Comparison of ENCODE assay signal across 17 mouse cellular contexts in genomic region chr2:70083444-70084020, GRCm38 (mm10). TPM values are rescaled to one million over a fixed set of nuclear protein-coding genes. Genes with fewer than 3 reads are reported as not detected.
DNase-seq lines count a peak whose midpoint lies in the region; ATAC-seq and TF ChIP-seq lines count a peak whose summit lies in the region.
"Had no signal": no experiment of that assay in that cellular context is flagged by ENCODE, and none has a peak within 500 bp of the region (broad histone marks: within the 10 kb centered on the region; RNA-seq: fewer than 3 reads in every experiment).

No protein-coding gene starts in this region.

- H3K9me3 ChIP-seq in heart, embryonic 15.5 days (replicated peaks) = no peaks in the 10 kb centered on the region
- no peaks in the 10 kb centered on the region for H3K9me3 ChIP-seq in heart, postnatal 0 days (replicated peaks; ENCODE audit: control insufficient read depth, low read length)
- H3K9me3 ChIP-seq in lung, postnatal 0 days (ENCODE audit: low read length) = no peaks in the 10 kb centered on the region
- H3K9me3 ChIP-seq: embryonic facial prominence, embryonic 15.5 days; limb, embryonic 13.5 days; neural tube, embryonic 15.5 days had no signal

- H3K36me3 ChIP-seq in heart, embryonic 15.5 days = no peaks in the 10 kb centered on the region
- no peaks in the 10 kb centered on the region for H3K36me3 ChIP-seq in heart, postnatal 0 days (replicated peaks; ENCODE audit: control insufficient read depth, insufficient read depth, low read length)
- no peaks in the 10 kb centered on the region for H3K36me3 ChIP-seq in lung, postnatal 0 days (ENCODE audit: insufficient read depth, low read length)
- H3K36me3 ChIP-seq: embryonic facial prominence, embryonic 15.5 days; limb, embryonic 13.5 days; neural tube, embryonic 15.5 days had no signal

- 27% methylated on average over 17 of the region's 17 CpGs for WGBS in heart, embryonic 15.5 days
- 27% methylated on average over 17 of the region's 17 CpGs for WGBS in heart, postnatal 0 days
- WGBS in lung, postnatal 0 days = 37% methylated on average over 17 of the region's 17 CpGs

- no peak for TF ChIP-seq EP300 in heart, postnatal 0 days (IDR thresholded peaks at IDR 0.05; ENCODE audit: low read depth)
- TF ChIP-seq EP300 in lung, postnatal 0 days (IDR thresholded peaks at IDR 0.05) = no peak

- DNase-seq in heart, adult 8-10 months (ENCODE audit: low spot score) = no peak
- peak; percentile 43 for DNase-seq in A20 (ENCODE audit: low read depth, low spot score)
- DNase-seq in heart, postnatal 0 days (ENCODE audit: low spot score) = peak; percentile 22
- peak; percentile 30 for DNase-seq in lung, postnatal 0 days (ENCODE audit: low spot score)
- no peak for DNase-seq in thymus, postnatal 36 days
- DNase-seq in adrenal gland, postnatal 14 days = no peak
- DNase-seq: adrenal gland, adult 8-10 months; cerebellum, adult 9-10 months had no signal

- no peak overlapping the region for H3K9ac ChIP-seq in heart, embryonic 15.5 days
- no peak overlapping the region for H3K9ac ChIP-seq in heart, postnatal 0 days (replicated peaks; ENCODE audit: low read depth, low read length)
- no peak overlapping the region for H3K9ac ChIP-seq in lung, postnatal 0 days (replicated peaks; ENCODE audit: low read depth)
- H3K9ac ChIP-seq: embryonic facial prominence, embryonic 15.5 days; limb, embryonic 13.5 days; neural tube, embryonic 15.5 days had no signal

- no peak for TF ChIP-seq CTCF in heart, postnatal 0 days (IDR thresholded peaks at IDR 0.05; ENCODE audit: low read depth)
- no peak for TF ChIP-seq CTCF in lung, postnatal 0 days (IDR thresholded peaks at IDR 0.05)

- H3K4me2 ChIP-seq in heart, embryonic 15.5 days = peak overlapping the region; percentile 58
- peak overlapping the region; percentile 55 for H3K4me2 ChIP-seq in heart, postnatal 0 days (ENCODE audit: low read depth, low read length)
- H3K4me2 ChIP-seq in lung, postnatal 0 days (replicated peaks; ENCODE audit: low read depth, low read length) = peak overlapping the region; percentile 35
- H3K4me2 ChIP-seq: embryonic facial prominence, embryonic 15.5 days; limb, embryonic 13.5 days; neural tube, embryonic 15.5 days had no signal

- no peaks in the 10 kb centered on the region for H3K4me1 ChIP-seq in heart, embryonic 15.5 days (replicated peaks)
- no peaks in the 10 kb centered on the region for H3K4me1 ChIP-seq in heart, postnatal 0 days (ENCODE audit: control insufficient read depth, insufficient read depth)
- no peaks in the 10 kb centered on the region for H3K4me1 ChIP-seq in lung, postnatal 0 days (ENCODE audit: insufficient read depth, low read depth, low read length)
- H3K4me1 ChIP-seq: embryonic facial prominence, embryonic 15.5 days; limb, embryonic 13.5 days; neural tube, embryonic 15.5 days had no signal

- H3K27ac ChIP-seq in heart, embryonic 15.5 days = no peak overlapping the region
- H3K27ac ChIP-seq in heart, postnatal 0 days (ENCODE audit: low read depth) = no peak overlapping the region
- H3K27ac ChIP-seq in lung, postnatal 0 days (ENCODE audit: low read length) = no peak overlapping the region
- H3K27ac ChIP-seq: embryonic facial prominence, embryonic 15.5 days; limb, embryonic 13.5 days; neural tube, embryonic 15.5 days had no signal

- H3K4me3 ChIP-seq in heart, embryonic 15.5 days = peak overlapping the region; percentile 31
- H3K4me3 ChIP-seq in heart, postnatal 0 days (ENCODE audit: low read depth, low read length) = peak overlapping the region; percentile 22
- no peak overlapping the region for H3K4me3 ChIP-seq in lung, postnatal 0 days (ENCODE audit: low read depth, low read length)
- H3K4me3 ChIP-seq: embryonic facial prominence, embryonic 15.5 days; limb, embryonic 13.5 days; neural tube, embryonic 15.5 days had no signal

- H3K27me3 ChIP-seq in heart, embryonic 15.5 days = peaks cover 4% of the 10 kb centered on the region; the same call in 1 of the 2 replicates
- no peaks in the 10 kb centered on the region for H3K27me3 ChIP-seq in heart, postnatal 0 days (ENCODE audit: control insufficient read depth, insufficient read depth, low read length)
- H3K27me3 ChIP-seq in lung, postnatal 0 days (replicated peaks; ENCODE audit: insufficient read depth, low read length) = no peaks in the 10 kb centered on the region
- H3K27me3 ChIP-seq: embryonic facial prominence, embryonic 15.5 days; limb, embryonic 13.5 days; neural tube, embryonic 15.5 days had no signal

- ATAC-seq in heart, embryonic 15.5 days (replicated peaks; ENCODE audit: insufficient number of reproducible peaks, insufficient read depth, low FRiP score, low read depth) = no peak
- ATAC-seq in heart, postnatal 0 days (ENCODE audit: insufficient read depth, low read depth) = 0 out of 2 replicates have a peak, but pooled peaks have one; percentile 24
- ATAC-seq in lung, postnatal 0 days = peak; percentile 33; the same call in 1 of the 2 replicates
- ATAC-seq: hindbrain, embryonic 16.5 days had no signal

RNA-seq across cellular contexts. Expression of gene Myo3b, which starts 44.6 kb away (rescaled TPM):
- polyA plus RNA-seq in heart, embryonic 15.5 days (2015; fragmentation: Nextera tagmentation; extraction: Ambion mirVana) = 0.23 and 0.25 TPM in 2 replicates
- under 1 TPM; 0.05 to 0.16 (median 0.12) TPM for total RNA-seq in heart, adult 8-10 months (2022)
- 0.04 and 0.58 TPM in 2 replicates for total RNA-seq in heart, postnatal 0 days (2014; rRNA removed; ENCODE audit: low replicate concordance)
- 0.15 and 0.19 TPM in 2 replicates for polyA plus RNA-seq in heart, postnatal 0 days (2015; fragmentation: Nextera tagmentation; extraction: Ambion mirVana)
- 0.25 and 0.36 TPM in 2 replicates for polyA plus RNA-seq in lung, postnatal 0 days (2015; fragmentation: Nextera tagmentation; extraction: Ambion mirVana)
- total RNA-seq in adrenal gland, postnatal 14 days (2021) = not detected in 2 replicates
- total RNA-seq: MEL had no signal
- polyA plus RNA-seq: embryonic facial prominence, embryonic 15.5 days; forebrain, embryonic 11.5 days; limb, embryonic 13.5 days; liver, embryonic 16.5 days; small intestine, adult 2 months had no signal

Comparison
In these comparisons a context has a peak if more than half of its experiments do, and no peak if none do; other contexts are left out.
1. DNase-seq: peak in A20 (single experiment), heart, postnatal 0 days (single experiment) and lung, postnatal 0 days (single experiment); none in heart, adult 8-10 months (single experiment), thymus, postnatal 36 days (0 of 2) and adrenal gland, postnatal 14 days (single experiment).
2. Peak in every context shown above with its lines, with median percentiles within 50 percentile points of each other: H3K4me2 ChIP-seq.